8 mouse cellular contexts compared by ENCODE assay signal in genomic region chr14:86869536-86869935, GRCm38 (mm10).
DNase-seq lines count a peak whose midpoint lies in the region; ATAC-seq and TF ChIP-seq lines count a peak whose summit lies in the region.

No protein-coding gene starts in this region.

- DNase-seq in kidney, adult 18-20 months, result peak; percentile 52
- peak; percentile 45 for DNase-seq in ES-E14 (ENCODE audit: low read depth, low spot score)
- DNase-seq in forebrain, postnatal 0 days, result peak; percentile 73
- DNase-seq in layer of hippocampus, adult 9-11 months, result peak; percentile 61
- DNase-seq in spleen, postnatal 36 days (ENCODE audit: low spot score in 2 of 2), result no peak

- 90% methylated on average over 5 of the region's 5 CpGs for WGBS in kidney, embryonic 14.5 days
- WGBS in forebrain, postnatal 0 days, result 51% methylated on average over 5 of the region's 5 CpGs
- WGBS in neural tube, embryonic 14.5 days, result 86% methylated on average over 5 of the region's 5 CpGs

- H3K9me3 ChIP-seq in kidney, embryonic 14.5 days (ENCODE audit: control insufficient read depth, low read length), result no peaks in the 10 kb centered on the region
- no peaks in the 10 kb centered on the region for H3K9me3 ChIP-seq in ES-E14 (ENCODE audit: control insufficient read depth, insufficient read depth, low read depth, low read length)
- H3K9me3 ChIP-seq in forebrain, postnatal 0 days (ENCODE audit: low read length), result no peaks in the 10 kb centered on the region
- H3K9me3 ChIP-seq in neural tube, embryonic 14.5 days (ENCODE audit: control insufficient read depth, low read length), result no peaks in the 10 kb centered on the region

- H3K4me1 ChIP-seq in kidney, embryonic 14.5 days (ENCODE audit: control insufficient read depth, insufficient read depth, low read length), result no peaks in the 10 kb centered on the region
- no peaks in the 10 kb centered on the region for H3K4me1 ChIP-seq in ES-E14 (ENCODE audit: control insufficient read depth in 2 of 2, insufficient read depth in 2 of 2, low read length in 2 of 2, poor library complexity in 1 of 2)
- 0 out of 2 replicates have a peak, but pooled peaks cover 6% of the 10 kb centered on the region for H3K4me1 ChIP-seq in forebrain, postnatal 0 days (ENCODE audit: insufficient read depth)
- no peaks in the 10 kb centered on the region for H3K4me1 ChIP-seq in neural tube, embryonic 14.5 days (ENCODE audit: control insufficient read depth, insufficient read depth, low read length)

- H3K27me3 ChIP-seq in kidney, embryonic 14.5 days (ENCODE audit: control insufficient read depth, insufficient read depth, low read length), result no peaks in the 10 kb centered on the region
- no peaks in the 10 kb centered on the region for H3K27me3 ChIP-seq in forebrain, postnatal 0 days (ENCODE audit: insufficient read depth, low read length)
- no peaks in the 10 kb centered on the region for H3K27me3 ChIP-seq in neural tube, embryonic 14.5 days (ENCODE audit: control insufficient read depth, insufficient read depth, low read length)

- H3K4me3 ChIP-seq in kidney, embryonic 14.5 days (ENCODE audit: low read length), result no peak overlapping the region
- H3K4me3 ChIP-seq in ES-E14 (ENCODE audit: insufficient read depth in 1 of 2, low read depth in 1 of 2, low read length in 2 of 2, poor library complexity in 1 of 2, severe bottlenecking in 1 of 2), result no peak overlapping the region
- H3K4me3 ChIP-seq in forebrain, postnatal 0 days (ENCODE audit: low read depth, low read length), result no peak overlapping the region
- no peak overlapping the region for H3K4me3 ChIP-seq in neural tube, embryonic 14.5 days (ENCODE audit: low read depth, low read length)

- ATAC-seq in kidney, embryonic 14.5 days (ENCODE audit: low FRiP score, low TSS enrichment), result no peak
- peak; percentile 64; the same call in 1 of the 2 replicates for ATAC-seq in cerebellum, adult (ENCODE audit: insufficient number of reproducible peaks, low FRiP score, low TSS enrichment)
- ATAC-seq in forebrain, postnatal 0 days, result peak; percentile 63
- peak; percentile 77 for ATAC-seq in neural tube, embryonic 14.5 days (ENCODE audit: low read depth)

- no peak overlapping the region for H3K9ac ChIP-seq in kidney, embryonic 14.5 days (ENCODE audit: low read depth, low read length)
- H3K9ac ChIP-seq in ES-E14 (ENCODE audit: insufficient read depth, low read depth, low read length, poor library complexity, severe bottlenecking), result no peak overlapping the region
- no peak overlapping the region for H3K9ac ChIP-seq in forebrain, postnatal 0 days
- H3K9ac ChIP-seq in neural tube, embryonic 14.5 days (replicated peaks; ENCODE audit: low read depth, low read length), result no peak overlapping the region

- no peak overlapping the region for H3K4me2 ChIP-seq in kidney, embryonic 14.5 days (replicated peaks; ENCODE audit: low read depth, low read length)
- H3K4me2 ChIP-seq in forebrain, postnatal 0 days (ENCODE audit: low read depth), result no peak overlapping the region
- H3K4me2 ChIP-seq in neural tube, embryonic 14.5 days (ENCODE audit: low read depth, low read length), result no peak overlapping the region

- TF ChIP-seq CTCF in forebrain, postnatal 0 days (IDR thresholded peaks at IDR 0.05; ENCODE audit: low read depth), result peak; percentile 58

- in situ Hi-C loops in ES-E14 (cut with MboI; ENCODE audit: low sequenced_read_pairs in 2 of 2, unreplicated experiment in 2 of 2), result no loop called here

- no peaks in the 10 kb centered on the region for H3K36me3 ChIP-seq in kidney, embryonic 14.5 days (ENCODE audit: control insufficient read depth, insufficient read depth, low read length)
- no peaks in the 10 kb centered on the region for H3K36me3 ChIP-seq in ES-E14 (ENCODE audit: control insufficient read depth, insufficient read depth, low read length, poor library complexity, severe bottlenecking)
- H3K36me3 ChIP-seq in forebrain, postnatal 0 days (ENCODE audit: insufficient read depth), result no peaks in the 10 kb centered on the region
- H3K36me3 ChIP-seq in neural tube, embryonic 14.5 days (ENCODE audit: control insufficient read depth, insufficient read depth, low read length), result no peaks in the 10 kb centered on the region

- H3K27ac ChIP-seq in kidney, embryonic 14.5 days (ENCODE audit: low read depth, low read length), result no peak overlapping the region
- H3K27ac ChIP-seq in ES-E14 (ENCODE audit: insufficient read depth, low read depth, low read length, poor library complexity, severe bottlenecking), result no peak overlapping the region
- no peak overlapping the region for H3K27ac ChIP-seq in forebrain, postnatal 0 days (ENCODE audit: low read depth, low read length)
- no peak overlapping the region for H3K27ac ChIP-seq in neural tube, embryonic 14.5 days (ENCODE audit: low read depth, low read length)

TF ChIP-seq in ES-E14, 5 proteins besides CTCF, POLR2A, EP300 and RAD21:
- TF ChIP-seq ZC3H11A (IDR thresholded peaks at IDR 0.05; ENCODE audit: borderline replicate concordance, low read depth, low read length) (0 out of 2 replicates have a peak, but pooled peaks have one; percentile 28), ZNF384 (IDR thresholded peaks at IDR 0.05; ENCODE audit: low read depth, low read length) (no peak)

Comparison
In these comparisons a context has a peak if more than half of its experiments do, and no peak if none do; other contexts are left out.
1. DNase-seq: peak in kidney, adult 18-20 months (single experiment), ES-E14 (single experiment), forebrain, postnatal 0 days (single experiment) and layer of hippocampus, adult 9-11 months (single experiment); none in spleen, postnatal 36 days (0 of 2).